Mouse (Mus musculus) erythroid progenitor cell, adult 5-6 weeks (primary cell): ENCODE measurements at regions not wholly inside any gene's neighbourhood (a gene's known extent, or its start where the extent isn't known, plus 50 kb on each side); places are given as distances from the start of the nearest gene placed in this dataset.

Experiments used
- ATAC-seq: replicated peaks from 2 replicates; pipeline ENCODE4 v1.8.0; 2016; ENCODE audit warnings: moderate number of reproducible peaks, mild to moderate bottlenecking, moderate TSS enrichment, inconsistent platforms; ENCODE audit not compliant: poor library complexity, low FRiP score, severe bottlenecking

DNA sequence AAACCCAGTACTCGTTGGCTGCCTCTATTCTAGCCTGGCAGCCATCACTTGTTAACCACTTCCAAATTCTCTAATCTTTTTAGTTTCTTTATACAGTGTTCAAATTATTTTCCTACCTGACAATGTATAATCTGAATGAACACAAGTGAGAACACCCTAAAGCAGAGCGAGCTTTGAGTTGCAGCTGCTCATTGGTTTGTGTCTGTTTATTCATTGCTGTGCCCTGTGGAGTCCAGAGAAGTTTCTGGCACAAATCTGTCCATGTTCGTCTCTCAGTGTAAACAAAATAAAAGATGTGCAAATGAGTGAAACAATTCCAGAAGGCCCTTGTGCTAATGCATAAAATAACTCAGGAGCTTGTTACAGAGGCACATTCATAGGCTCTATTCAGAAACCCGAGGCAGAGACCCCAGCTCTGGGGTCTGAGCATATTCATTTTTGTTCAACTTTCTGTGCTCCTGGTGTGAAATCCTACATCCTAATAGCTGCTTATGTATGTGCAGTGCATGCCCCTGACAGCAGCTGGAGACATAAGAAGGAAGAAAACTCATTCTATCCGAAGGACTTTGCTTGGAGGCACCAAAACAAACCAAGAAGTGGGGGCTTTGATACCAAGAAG, 469.5 kb upstream of the Kdm8 start:
- no peak for ATAC-seq

DNA sequence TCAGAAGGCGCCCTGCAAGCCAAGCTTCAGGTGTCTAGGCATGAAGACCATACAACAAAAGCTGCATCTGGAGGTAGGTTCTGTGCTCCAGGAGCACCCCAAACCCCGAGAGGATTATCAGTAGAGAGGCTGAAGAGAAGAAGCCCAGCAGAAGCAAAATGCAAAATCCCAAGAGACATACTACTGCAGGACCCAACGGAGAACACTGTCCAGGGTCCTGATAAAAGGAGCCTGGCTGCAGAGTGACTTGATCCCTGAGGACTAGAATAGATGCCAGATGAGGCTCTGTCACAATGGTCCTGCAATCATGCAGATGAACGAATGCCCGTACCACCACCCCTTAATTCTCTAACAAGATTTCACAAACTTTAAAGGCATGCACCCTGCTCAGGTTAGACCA, 455.0 kb upstream of the Kdm8 start:
- ATAC-seq: no peak

DNA sequence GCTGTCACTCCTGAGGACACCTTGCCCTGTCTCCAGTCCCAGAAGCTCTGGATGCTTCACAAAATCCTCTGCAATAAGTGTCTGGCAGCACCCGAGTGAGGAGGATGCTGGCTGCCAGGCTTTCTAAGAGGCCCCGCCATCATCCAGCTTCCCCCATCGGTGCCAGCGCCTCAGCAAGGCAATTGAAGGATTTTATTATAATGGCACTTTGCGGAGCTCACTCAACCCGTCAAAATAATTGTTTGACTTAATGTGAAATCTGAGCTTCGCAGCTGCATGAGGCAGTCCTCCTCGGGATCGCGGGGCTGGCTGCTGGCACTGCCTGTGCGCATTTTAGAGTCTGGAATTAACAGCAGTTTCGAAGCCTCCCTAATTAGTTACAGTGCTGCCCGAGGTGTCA, 453.8 kb upstream of the Kdm8 start:
- ATAC-seq: no peak

DNA sequence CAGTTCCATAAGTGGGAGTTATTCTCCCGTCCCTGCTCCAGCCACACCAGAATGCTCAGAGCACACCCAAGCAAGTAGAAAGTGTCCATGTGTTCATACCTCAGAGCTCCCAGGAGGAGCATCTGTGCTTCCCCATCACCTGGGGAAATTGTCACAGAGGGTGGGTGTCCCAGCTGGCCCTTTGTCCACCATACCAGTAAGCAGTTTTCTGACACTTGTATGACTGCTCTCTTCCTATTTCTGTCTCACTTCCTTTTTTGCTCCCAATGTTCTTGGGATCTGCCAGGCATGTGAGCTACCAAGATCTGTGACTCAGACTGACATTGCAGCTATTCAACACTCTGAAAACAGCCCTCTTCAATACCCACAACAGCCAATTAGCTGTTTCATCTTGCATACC, 447.9 kb upstream of the Kdm8 start:
- ATAC-seq: no peak

DNA sequence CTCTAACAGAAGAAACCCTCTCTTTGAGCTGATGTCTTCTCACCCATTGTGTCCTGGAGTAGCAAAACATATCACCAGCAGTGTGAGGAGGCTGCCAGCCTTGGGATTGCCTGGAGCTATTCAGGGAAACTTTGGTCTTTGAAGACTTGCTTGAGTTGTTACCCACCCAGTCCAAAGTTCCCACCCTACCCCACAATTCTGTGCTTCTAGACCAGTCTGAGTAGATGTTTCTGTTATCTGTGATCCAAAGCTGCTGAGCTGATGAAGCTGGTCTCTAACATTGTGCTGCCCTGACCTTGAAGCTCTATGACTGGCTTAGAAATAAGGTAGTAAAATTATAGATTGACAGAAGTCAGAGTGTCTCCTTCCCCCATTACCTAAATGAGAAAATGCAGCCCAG, 443.8 kb upstream of the Kdm8 start:
- no peak for ATAC-seq

DNA sequence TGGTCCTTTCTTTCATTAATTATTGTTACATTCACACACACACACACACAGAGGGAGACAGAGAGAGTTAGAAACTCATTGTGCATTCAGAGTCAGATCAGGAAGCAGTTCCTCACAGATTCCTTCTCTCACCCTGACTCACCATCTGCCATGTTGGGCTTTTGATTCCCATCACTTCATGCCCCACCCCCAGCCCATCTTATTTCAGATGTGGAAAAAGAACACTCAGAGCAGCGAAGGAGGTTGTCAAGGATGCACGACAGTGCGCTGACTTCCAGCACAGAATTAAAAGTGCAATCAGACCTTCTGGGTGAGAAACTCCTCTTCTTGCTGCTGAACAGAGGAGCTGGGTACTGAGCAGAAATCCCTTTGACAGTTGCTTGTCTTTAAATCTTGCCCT, 438.8 kb upstream of the Kdm8 start:
- ATAC-seq: no peak

DNA sequence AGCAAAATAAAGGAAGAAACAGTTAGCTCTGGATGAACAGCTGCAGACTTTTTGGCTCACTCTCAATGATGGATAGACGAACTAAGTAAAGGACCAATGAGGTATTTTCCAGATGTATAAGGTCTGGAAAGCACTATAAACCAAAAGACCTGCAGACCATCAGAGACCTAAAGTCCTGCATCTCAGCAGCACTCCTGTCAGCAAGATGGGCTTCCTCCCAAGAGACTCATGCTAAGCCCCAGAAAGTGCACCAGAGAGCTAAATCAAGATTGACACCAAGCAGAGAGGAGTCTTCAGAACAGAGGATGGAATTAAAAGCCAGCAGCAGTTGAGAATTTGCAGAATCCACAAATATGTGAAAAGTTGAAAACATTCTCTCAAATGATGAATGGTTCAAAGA, 425.2 kb upstream of the Kdm8 start:
- ATAC-seq: no peak

GRCm38 (mm10) chr7:125024944-125025343, 419.5 kb upstream of the Kdm8 start:
- ATAC-seq: no peak

DNA sequence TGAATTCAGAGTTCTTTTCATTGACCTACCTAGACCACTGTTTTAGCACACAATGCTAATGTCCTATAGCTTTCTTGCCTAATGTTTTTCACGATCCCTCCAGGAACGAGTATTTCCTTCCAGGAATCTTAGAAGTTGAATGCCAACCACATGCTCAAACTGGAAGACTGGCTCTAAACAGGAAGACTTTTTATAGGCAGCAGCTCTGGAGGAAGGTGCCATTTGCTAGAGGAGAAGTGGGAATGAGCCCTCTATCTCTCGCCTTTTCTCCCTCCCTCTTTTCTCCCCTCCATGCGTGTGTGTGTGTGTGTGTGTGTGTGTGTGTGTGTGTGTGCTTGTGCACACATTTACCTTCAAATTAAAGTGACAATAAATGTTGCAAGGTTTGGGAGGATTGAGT, 410.7 kb upstream of the Kdm8 start:
- ATAC-seq: no peak

- no peak for ATAC-seq
These were observed 410.3 kb upstream of the Kdm8 start for GRCm38 (mm10) chr7:125034196-125034595.

- ATAC-seq: no peak
These were observed 408.1 kb upstream of the Kdm8 start for GRCm38 (mm10) chr7:125036098-125036991.

DNA sequence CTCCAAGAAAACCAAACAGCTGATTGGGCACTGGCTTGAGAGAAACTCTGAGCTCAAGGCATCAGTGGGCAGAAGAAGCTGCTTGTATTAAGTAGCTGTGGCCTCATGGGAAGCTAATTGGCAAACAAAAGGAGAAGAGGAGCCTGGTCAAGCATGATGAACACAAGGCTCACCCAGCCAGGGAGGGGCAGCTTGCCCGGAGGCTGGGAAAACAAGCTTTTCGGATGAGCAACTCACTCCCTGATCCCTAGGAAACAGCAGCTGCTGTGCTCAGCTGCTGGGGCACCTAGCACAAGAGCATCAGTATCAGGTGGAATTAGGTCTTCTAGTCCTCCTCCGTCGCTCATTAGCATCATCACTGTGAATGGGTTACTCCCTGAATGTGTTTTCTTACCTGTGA, 405.6 kb upstream of the Kdm8 start:
- no peak for ATAC-seq

DNA sequence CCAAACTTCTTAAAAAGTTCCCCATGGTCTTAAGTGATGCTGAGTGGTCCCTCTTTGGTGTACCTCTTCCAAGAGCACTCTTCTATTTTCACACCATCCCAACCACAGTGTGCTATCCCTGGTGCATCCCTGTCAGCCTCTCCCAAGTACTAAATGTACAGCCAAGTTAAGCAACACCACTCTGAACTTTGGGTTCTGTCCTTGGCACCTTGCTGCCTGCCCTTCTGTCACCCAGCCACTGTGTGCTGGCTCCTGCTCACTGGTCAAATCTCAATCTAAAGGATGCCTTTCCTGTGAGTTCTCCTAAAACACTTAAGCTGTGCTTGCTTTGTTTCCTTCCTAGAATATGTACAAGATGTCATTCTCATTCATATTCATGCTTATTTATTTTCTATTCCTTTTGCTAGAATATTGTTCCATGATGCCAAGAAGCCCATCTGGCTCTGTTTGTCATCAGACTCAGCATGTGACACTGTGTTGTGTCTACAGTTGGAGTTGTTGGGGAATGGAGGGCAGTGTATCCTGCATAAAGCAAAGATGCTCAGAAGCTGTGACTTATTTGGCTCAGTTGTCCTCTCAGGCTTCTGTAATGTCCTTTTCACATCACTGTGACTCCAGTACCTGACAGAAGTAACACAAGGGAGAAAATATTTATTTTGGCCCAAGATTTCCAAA, 388.4 kb upstream of the Kdm8 start:
- no peak for ATAC-seq

DNA sequence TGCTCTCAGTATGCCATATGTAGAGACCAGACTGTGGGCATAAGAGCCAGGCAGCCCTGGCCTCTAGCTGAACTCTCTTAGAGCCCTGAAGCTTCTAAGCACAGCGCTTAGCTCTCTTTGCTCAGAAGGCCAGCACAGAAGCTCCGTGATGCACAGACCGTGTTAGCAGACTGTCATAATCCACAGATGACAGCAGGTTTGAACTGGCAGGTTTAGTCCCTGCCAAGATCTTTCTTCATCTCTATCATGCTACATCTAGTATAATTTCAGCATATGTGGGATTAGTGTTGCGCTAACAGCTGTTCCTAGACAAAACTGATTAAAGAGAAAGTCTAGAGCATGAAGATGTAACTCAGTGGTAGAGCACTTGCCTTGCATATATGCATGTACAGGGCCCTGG, 342.0 kb upstream of the Kdm8 start:
- no peak for ATAC-seq

DNA sequence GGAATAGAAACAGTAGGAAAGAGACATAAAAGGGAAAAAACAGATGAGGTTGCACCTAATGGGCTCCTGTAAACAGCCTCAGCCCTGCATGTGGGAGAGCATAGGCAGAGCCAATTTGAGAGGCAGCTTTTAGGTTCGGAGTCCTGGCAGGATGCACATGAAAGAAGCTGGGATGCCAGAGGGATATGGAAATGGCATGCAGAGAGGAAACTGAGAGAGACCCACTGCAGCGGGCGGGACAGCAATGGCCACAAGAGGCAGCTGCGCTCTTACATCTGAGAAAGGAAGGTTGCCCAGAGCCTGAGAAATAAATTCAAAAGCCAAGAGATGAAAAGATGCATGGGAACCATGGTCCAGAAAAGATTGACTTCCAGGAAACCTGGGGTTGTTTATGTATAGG, 340.5 kb upstream of the Kdm8 start:
- no peak for ATAC-seq

DNA sequence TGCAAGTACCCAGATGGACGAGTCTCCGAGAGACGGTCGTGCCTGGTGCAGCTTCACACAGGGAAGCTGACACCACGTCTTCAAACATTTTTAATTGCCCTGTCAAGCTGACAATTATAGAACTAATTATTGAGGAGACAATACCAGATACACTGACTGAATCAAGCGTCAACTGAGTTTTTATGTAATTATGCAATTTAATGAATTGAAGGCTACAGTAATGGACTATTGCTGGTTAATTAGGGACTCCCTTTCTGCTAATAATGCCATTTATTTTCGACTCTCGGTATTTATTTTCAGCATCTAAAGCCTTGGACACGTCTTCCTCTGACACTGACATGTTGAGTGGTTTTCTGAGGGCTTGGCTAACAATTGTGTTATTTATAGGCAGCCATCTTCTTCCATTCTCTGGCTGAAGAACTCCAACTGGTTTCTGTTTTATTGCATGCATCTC, 331.6 kb upstream of the Kdm8 start:
- ATAC-seq: no peak

GRCm38 (mm10) chr7:125115322-125115996, 329.0 kb upstream of the Kdm8 start:
- no peak for ATAC-seq

DNA sequence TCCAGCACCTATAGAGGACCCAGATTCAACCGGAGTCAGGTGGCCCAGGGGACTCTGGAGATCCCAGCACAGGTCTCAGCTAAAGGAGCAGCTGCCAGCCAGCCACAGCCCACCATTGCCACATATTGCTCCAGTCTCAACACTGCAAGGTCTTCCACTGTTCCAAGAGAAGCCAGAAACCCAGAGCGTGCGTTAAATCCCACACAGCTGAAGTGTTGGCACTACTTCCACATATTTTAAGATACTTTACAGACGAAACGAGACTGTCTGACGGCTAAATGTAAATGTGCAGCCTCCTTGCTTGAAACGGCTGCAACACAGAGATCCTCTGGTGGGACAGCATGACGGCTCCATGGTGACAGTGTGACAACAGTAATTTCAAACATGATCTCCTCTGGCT, 327.3 kb upstream of the Kdm8 start:
- ATAC-seq: no peak

DNA sequence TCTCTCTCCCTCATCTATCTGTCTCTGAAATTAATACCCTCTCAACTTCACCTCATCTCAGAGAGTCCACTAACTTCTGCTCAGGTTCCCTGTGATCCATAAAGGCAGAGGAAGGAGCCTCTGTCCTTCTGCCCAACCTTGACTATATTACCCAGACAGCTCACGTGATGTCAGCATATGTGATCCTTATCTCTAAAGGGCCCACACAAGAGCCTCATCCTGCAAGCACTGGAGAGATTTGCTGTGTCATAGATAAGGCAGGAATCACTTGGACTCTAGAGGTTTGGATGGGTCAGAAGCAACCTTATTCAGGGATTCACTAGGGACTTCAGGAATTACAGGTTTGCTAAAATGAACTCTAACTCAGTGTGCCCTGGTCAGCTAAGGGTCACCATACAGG, 315.3 kb upstream of the Kdm8 start:
- no peak for ATAC-seq

GRCm38 (mm10) chr7:125131968-125132367, 312.5 kb upstream of the Kdm8 start:
- no peak for ATAC-seq
